Comparison of ENCODE assay signal across 11 mouse cellular contexts in the genomic region with DNA sequence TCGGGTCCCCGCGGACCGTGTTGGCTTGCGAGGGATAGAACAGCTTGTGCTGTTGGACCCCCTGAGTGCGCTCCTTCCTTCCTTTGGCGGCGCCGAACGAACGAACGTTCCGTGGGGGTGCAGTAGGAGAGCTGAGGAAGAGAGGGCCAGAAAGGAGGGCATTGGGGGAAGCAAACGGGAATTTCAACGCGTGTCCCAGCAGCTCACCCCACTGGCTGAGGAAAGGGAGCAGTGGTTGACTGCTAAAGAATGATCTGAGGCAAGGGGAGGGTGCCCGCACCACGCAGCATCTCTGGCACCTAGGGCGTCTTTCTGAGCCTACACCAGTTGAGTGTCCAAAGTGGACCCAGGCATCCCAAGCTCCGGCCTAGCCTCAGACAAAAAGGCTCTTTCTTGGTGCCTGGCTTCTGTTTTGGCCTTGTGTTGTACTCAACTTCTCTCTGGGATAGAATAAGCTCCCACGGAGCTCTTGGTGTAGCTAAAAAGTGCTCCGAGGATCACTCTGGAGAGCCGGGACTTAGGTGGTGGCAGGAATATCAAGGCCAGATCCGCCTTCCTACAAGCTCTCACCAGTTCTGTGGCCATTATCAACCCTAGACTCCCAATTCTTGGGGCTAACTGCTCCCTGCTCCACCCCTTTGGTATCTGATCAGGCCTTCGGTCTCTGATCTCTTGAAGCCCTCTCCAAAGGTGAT. TPM values are rescaled to one million over a fixed set of nuclear protein-coding genes. Genes with fewer than 3 reads are reported as not detected.
DNase-seq lines count a peak whose midpoint lies in the region; ATAC-seq and TF ChIP-seq lines count a peak whose summit lies in the region.
"Had no signal": no experiment of that assay in that cellular context is flagged by ENCODE, and none has a peak within 500 bp of the region (broad histone marks: within the 10 kb centered on the region; RNA-seq: fewer than 3 reads in every experiment).

No protein-coding gene starts in this region.

- DNase-seq in neural tube, embryonic 11.5 days (ENCODE audit: low spot score): no peak
- no peak for DNase-seq in neural tube, embryonic 10.5 days (ENCODE audit: extremely low spot score, low spot score)
- DNase-seq in stomach, postnatal 0 days (ENCODE audit: low spot score): no peak
- DNase-seq in B cell, adult 2 months: no peak

- no peak for TF ChIP-seq EP300 in stomach, postnatal 0 days (optimal IDR thresholded peaks at IDR 0.05)

- H3K9me3 ChIP-seq in neural tube, embryonic 11.5 days (ENCODE audit: control insufficient read depth, low read length): no peaks in the 10 kb centered on the region
- no peaks in the 10 kb centered on the region for H3K9me3 ChIP-seq in forebrain, embryonic 16.5 days (ENCODE audit: control insufficient read depth, low read length)
- no peaks in the 10 kb centered on the region for H3K9me3 ChIP-seq in limb, embryonic 12.5 days
- no peaks in the 10 kb centered on the region for H3K9me3 ChIP-seq in stomach, postnatal 0 days (ENCODE audit: control insufficient read depth, low read length)

- no peak for ATAC-seq in neural tube, embryonic 11.5 days (ENCODE audit: insufficient read depth, low FRiP score, low TSS enrichment)
- no peak for ATAC-seq in forebrain, embryonic 16.5 days
- no peak for ATAC-seq in limb, embryonic 12.5 days (ENCODE audit: insufficient number of reproducible peaks, insufficient read depth, low FRiP score, low TSS enrichment, low read depth)
- no peak for ATAC-seq in stomach, postnatal 0 days (ENCODE audit: low FRiP score, low TSS enrichment)
- ATAC-seq in CD4-positive, CD25-positive, alpha-beta regulatory T cell, adult 4 months: no peak
- no peak for ATAC-seq in activated CD4-positive, CD25-positive, alpha-beta regulatory T cell, adult 4 months
- ATAC-seq: Patski had no signal

- H3K4me3 ChIP-seq in neural tube, embryonic 11.5 days (ENCODE audit: low read depth, low read length): peak overlapping the region; percentile 37; the same call in 1 of the 2 replicates
- H3K4me3 ChIP-seq in forebrain, embryonic 16.5 days (replicated peaks; ENCODE audit: low read length): peak overlapping the region; percentile 38
- H3K4me3 ChIP-seq in limb, embryonic 12.5 days (replicated peaks): peak overlapping the region; percentile 53
- H3K4me3 ChIP-seq in stomach, postnatal 0 days (ENCODE audit: low read depth, low read length): no peak overlapping the region
- H3K4me3 ChIP-seq: layer of hippocampus, adult 2 months had no signal

- WGBS in neural tube, embryonic 11.5 days: 5% methylated on average over 25 of the region's 25 CpGs
- 3% methylated on average over 19 of the region's 25 CpGs for WGBS in forebrain, embryonic 16.5 days
- WGBS in limb, embryonic 12.5 days: 5% methylated on average over 24 of the region's 25 CpGs
- 11% methylated on average over 24 of the region's 25 CpGs for WGBS in stomach, postnatal 0 days

- no peak for TF ChIP-seq CTCF in stomach, postnatal 0 days (IDR thresholded peaks at IDR 0.05; ENCODE audit: low read depth)

- no peaks in the 10 kb centered on the region for H3K36me3 ChIP-seq in neural tube, embryonic 11.5 days (ENCODE audit: control insufficient read depth, insufficient read depth, low read length)
- no peaks in the 10 kb centered on the region for H3K36me3 ChIP-seq in forebrain, embryonic 16.5 days (ENCODE audit: control insufficient read depth, insufficient read depth)
- H3K36me3 ChIP-seq in limb, embryonic 12.5 days: no peaks in the 10 kb centered on the region
- no peaks in the 10 kb centered on the region for H3K36me3 ChIP-seq in stomach, postnatal 0 days (ENCODE audit: control insufficient read depth, insufficient read depth, low read length)

- H3K4me1 ChIP-seq in neural tube, embryonic 11.5 days (ENCODE audit: control insufficient read depth, insufficient read depth, low read length): peaks cover 19% of the 10 kb centered on the region
- peaks cover 23% of the 10 kb centered on the region for H3K4me1 ChIP-seq in forebrain, embryonic 16.5 days (replicated peaks; ENCODE audit: control insufficient read depth, insufficient read depth, low read length)
- peaks cover 30% of the 10 kb centered on the region for H3K4me1 ChIP-seq in limb, embryonic 12.5 days (replicated peaks)
- H3K4me1 ChIP-seq in stomach, postnatal 0 days (replicated peaks; ENCODE audit: control insufficient read depth, insufficient read depth): no peaks in the 10 kb centered on the region

- peaks cover 88% of the 10 kb centered on the region for H3K27me3 ChIP-seq in neural tube, embryonic 11.5 days (ENCODE audit: control insufficient read depth, insufficient read depth, low read length)
- H3K27me3 ChIP-seq in forebrain, embryonic 16.5 days (replicated peaks; ENCODE audit: control insufficient read depth, insufficient read depth, low read length): peaks cover 78% of the 10 kb centered on the region
- peaks cover 100% of the 10 kb centered on the region for H3K27me3 ChIP-seq in limb, embryonic 12.5 days
- peaks cover 56% of the 10 kb centered on the region for H3K27me3 ChIP-seq in stomach, postnatal 0 days (ENCODE audit: control insufficient read depth, insufficient read depth, low read length)

- peak overlapping the region; percentile 69 for H3K4me2 ChIP-seq in neural tube, embryonic 11.5 days (ENCODE audit: low read depth)
- H3K4me2 ChIP-seq in forebrain, embryonic 16.5 days (ENCODE audit: low read length): peak overlapping the region; percentile 60
- H3K4me2 ChIP-seq in limb, embryonic 12.5 days: peak overlapping the region; percentile 91
- H3K4me2 ChIP-seq in stomach, postnatal 0 days (replicated peaks; ENCODE audit: low read depth): peak overlapping the region; percentile 41; the same call in 1 of the 2 replicates

- no peak overlapping the region for H3K27ac ChIP-seq in neural tube, embryonic 11.5 days (ENCODE audit: low read depth, low read length)
- H3K27ac ChIP-seq in forebrain, embryonic 16.5 days (ENCODE audit: low read length): no peak overlapping the region
- no peak overlapping the region for H3K27ac ChIP-seq in limb, embryonic 12.5 days
- H3K27ac ChIP-seq in stomach, postnatal 0 days (replicated peaks): no peak overlapping the region
- H3K27ac ChIP-seq: layer of hippocampus, adult 2 months; macrophage had no signal

- H3K9ac ChIP-seq in neural tube, embryonic 11.5 days (ENCODE audit: low read length): no peak overlapping the region
- H3K9ac ChIP-seq in forebrain, embryonic 16.5 days (replicated peaks; ENCODE audit: low read depth, low read length): no peak overlapping the region
- H3K9ac ChIP-seq in limb, embryonic 12.5 days (replicated peaks): peak overlapping the region; percentile 48
- no peak overlapping the region for H3K9ac ChIP-seq in stomach, postnatal 0 days (ENCODE audit: low read length)

RNA-seq across cellular contexts. Expression of gene Irx4, which starts 0.9 kb away (rescaled TPM):
- 2.2 and 2.6 TPM in 2 replicates for polyA plus RNA-seq in neural tube, embryonic 11.5 days (2014; fragmentation: Nextera tagmentation; extraction: Ambion mirVana)
- 0.14 TPM in 1 of 2 replicates, not detected in the other for polyA plus RNA-seq in forebrain, embryonic 16.5 days (2015; fragmentation: Nextera tagmentation; extraction: Ambion mirVana)
- 5.8 and 7.3 TPM in 2 replicates for polyA plus RNA-seq in limb, embryonic 12.5 days (2016; fragmentation: Nextera tagmentation; extraction: Ambion mirVana)
- not detected in 2 replicates for polyA plus RNA-seq in stomach, postnatal 0 days (2015; fragmentation: Nextera tagmentation; extraction: Ambion mirVana)
- not detected for polyA plus RNA-seq in CD4-positive, CD25-positive, alpha-beta regulatory T cell, adult 4 months (2017; shearing (Covaris generic))
- not detected for polyA plus RNA-seq in activated CD4-positive, CD25-positive, alpha-beta regulatory T cell, adult 4 months (2017; shearing (Covaris generic))
- polyA plus RNA-seq: macrophage, Patski had no signal

Comparison
In these comparisons a context has a peak if more than half of its experiments do, and no peak if none do; other contexts are left out.
1. H3K4me2 ChIP-seq: peak in every context shown above with its lines; median percentile 91 in limb, embryonic 12.5 days; 69 in neural tube, embryonic 11.5 days; 60 in forebrain, embryonic 16.5 days; 41 in stomach, postnatal 0 days.